Mouse (Mus musculus) midbrain, embryonic 13.5 days (tissue): ENCODE measurements around the gene Hdac5. TPM values are rescaled to one million over a fixed set of nuclear protein-coding genes. Genes with fewer than 3 reads are reported as not detected.
"Not testable (repeated sequence)": the region's sequence is repeated elsewhere in the genome, so short reads cannot be mapped to it uniquely, and the experiment has no call there.

Experiments
- ATAC-seq: fragments of 200-750 bp; cut with Nextera tagmentation; 2 replicates; pipeline ENCODE4 v1.8.0; 2017; ENCODE audit warnings: mild to moderate bottlenecking, moderate TSS enrichment, moderate library complexity
- H3K27ac ChIP-seq: fragments of 300-500 bp; sonication (generic); 2 replicates; pipeline ENCODE4 v1.5.1; 2015; ENCODE audit warnings: inconsistent platforms, mild to moderate bottlenecking, moderate library complexity
- H3K27me3 ChIP-seq: fragments of 300-500 bp; sonication (generic); 2 replicates; pipeline ENCODE4 v1.6.1; 2015; ENCODE audit warnings: mild to moderate bottlenecking, inconsistent platforms
- H3K36me3 ChIP-seq: fragments of 300-500 bp; sonication (generic); 2 replicates; pipeline ENCODE4 v1.6.1; 2015; ENCODE audit warnings: mild to moderate bottlenecking, inconsistent platforms
- H3K4me1 ChIP-seq: fragments of 300-500 bp; sonication (generic); replicated peaks from 2 replicates; pipeline ENCODE4 v1.6.1; 2015; ENCODE audit warnings: inconsistent platforms
- H3K4me2 ChIP-seq: fragments of 300-500 bp; sonication (generic); replicated peaks from 2 replicates; pipeline ENCODE4 v1.6.1; 2015; ENCODE audit warnings: moderate library complexity, mild to moderate bottlenecking, inconsistent platforms
- H3K4me3 ChIP-seq: fragments of 300-500 bp; sonication (generic); replicated peaks from 2 replicates; pipeline ENCODE4 v1.5.1; 2015; ENCODE audit warnings: mild to moderate bottlenecking, inconsistent platforms
- H3K9ac ChIP-seq: fragments of 300-500 bp; sonication (generic); replicated peaks from 2 replicates; pipeline ENCODE4 v1.6.1; 2015; ENCODE audit warnings: mild to moderate bottlenecking, inconsistent platforms
- H3K9me3 ChIP-seq: fragments of 300-500 bp; sonication (generic); 2 replicates; pipeline ENCODE4 v1.6.1; 2016; ENCODE audit warnings: mild to moderate bottlenecking, inconsistent platforms
- WGBS: fragments of 180-500 bp; shearing (Covaris S2); methylation state at CpG from one replicate; pipeline ENCODE4 v1.1.7; 2015; 5-methylcytosine and 5-hydroxymethylcytosine counted together
- microRNA-seq: library from miRNA; unstranded; fragments of <30 nt; microRNA quantifications from one replicate; pipeline ENCODE4, GENCODE M21; 2016
- polyA plus RNA-seq: library from polyadenylated mRNA; unstranded; fragments of >200 nt; fragmentation: Nextera tagmentation; extraction: Ambion mirVana; gene quantifications from 2 replicates; pipeline ENCODE4 v1.2.1, GENCODE M21; 2015

Gene Hdac5
- polyA plus RNA-seq, 1 experiment from 2014 or later, result 106 TPM

DNA sequence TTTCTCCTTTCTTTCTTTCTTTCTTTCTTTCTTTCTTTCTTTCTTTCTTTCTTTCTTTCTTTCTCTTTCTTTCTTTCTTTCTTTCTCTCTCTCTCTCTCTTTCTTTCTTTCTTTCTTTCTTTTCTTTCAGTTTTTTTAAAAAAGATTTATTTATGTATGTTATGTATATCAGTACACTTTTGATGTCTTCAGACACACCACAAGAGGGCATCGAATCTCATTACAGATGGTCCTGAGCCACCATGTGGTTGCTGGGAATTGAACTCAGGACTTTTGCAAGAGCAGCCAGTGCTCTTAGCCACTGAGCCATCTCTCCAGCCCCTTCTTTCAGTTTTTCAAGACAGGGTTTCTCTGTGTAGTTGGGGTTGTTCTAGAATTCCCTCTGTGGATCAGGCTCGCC, 71.9 kb downstream of the Hdac5 start:
- H3K36me3 ChIP-seq, result peaks cover 33% of the 10 kb centered on the region
- 80% methylated on average over 2 of the region's 2 CpGs for WGBS
- not testable (repeated sequence) for H3K27me3 ChIP-seq, H3K4me1 ChIP-seq, H3K27ac ChIP-seq, H3K9me3 ChIP-seq, H3K4me2 ChIP-seq, H3K9ac ChIP-seq, H3K4me3 ChIP-seq, ATAC-seq

DNA sequence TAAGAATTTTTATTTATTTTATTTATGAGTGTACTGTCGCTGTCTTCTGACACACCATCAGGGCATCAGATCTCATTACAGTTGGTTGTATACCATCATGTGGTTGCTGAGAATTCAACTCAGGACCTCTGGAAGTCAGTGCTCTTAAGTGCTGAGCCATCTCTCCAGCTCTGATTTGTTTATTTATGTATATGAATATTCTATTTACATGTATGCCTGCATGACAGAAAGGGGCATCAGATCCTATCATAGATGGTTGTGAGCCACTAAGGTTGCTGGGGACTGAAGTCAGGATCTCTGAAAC, 73.2 kb downstream of the Hdac5 start:
- peak overlapping the region; percentile 93; the same call in 1 of the 2 replicates for H3K4me2 ChIP-seq
- 12% methylated on average over 1 of the region's 1 CpGs for WGBS
- ATAC-seq, result no peak; the same call in 1 of the 2 replicates

DNA sequence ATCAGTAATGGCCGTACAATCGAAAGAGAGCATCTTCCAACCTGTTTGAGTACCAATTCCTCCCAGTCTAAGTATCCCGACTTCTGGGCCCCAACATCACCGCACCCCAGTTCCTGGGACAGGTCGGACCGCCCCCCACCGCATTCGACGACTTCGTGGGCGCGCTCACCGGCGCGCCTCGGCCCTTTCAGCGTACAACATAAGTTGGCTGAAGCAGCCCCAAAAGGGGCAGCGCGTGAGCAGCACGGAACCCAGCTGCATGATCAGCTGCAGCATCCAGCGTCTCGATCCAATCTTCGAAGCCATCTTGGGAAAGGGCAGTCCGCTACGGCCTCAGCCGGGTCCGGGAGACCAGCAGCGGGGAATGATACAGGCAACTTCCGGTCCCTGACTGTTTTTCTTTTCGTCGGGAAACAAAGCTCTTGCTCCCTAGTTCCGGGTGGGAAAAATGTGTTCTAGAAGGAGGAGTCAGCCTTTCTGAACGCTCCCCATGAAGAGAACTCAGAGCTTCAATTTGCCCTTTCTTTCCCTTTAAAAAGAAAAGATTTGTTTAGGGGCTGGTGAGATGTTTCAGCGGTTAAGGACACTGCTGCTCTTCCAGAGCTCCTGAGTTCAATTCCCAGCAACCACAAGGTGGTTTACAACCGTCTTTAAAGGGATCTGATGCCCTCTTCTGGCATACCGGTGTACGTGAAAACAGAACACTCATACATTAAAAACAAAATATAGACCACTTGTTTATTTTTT, 73.8 kb downstream of the Hdac5 start, which contains the start of gene Tmem101:
Tmem101 (minus strand) TSS at position 366 of the 747 bp plus-strand sequence.
- peak within 1 kb of the TSS; percentile 93 for H3K4me2 ChIP-seq
- H3K9ac ChIP-seq, result peak within 1 kb of the TSS; percentile 71
- peaks cover 10% of the 10 kb centered on the region for H3K4me1 ChIP-seq
- no peaks in the 10 kb centered on the region for H3K9me3 ChIP-seq
- H3K27ac ChIP-seq, result peak within 1 kb of the TSS; percentile 77
- peaks cover 28% of the 10 kb centered on the region for H3K36me3 ChIP-seq
- under 1% methylated on average over 37 of the region's 37 CpGs for WGBS
- peak; percentile 95 for ATAC-seq
- no peaks in the 10 kb centered on the region for H3K27me3 ChIP-seq
- H3K4me3 ChIP-seq, result peak within 1 kb of the TSS; percentile 67

More for the DNA sequence above, 73.2 kb downstream of the Hdac5 start:
- Histone ChIP-seq H3K4me3 (no peak overlapping the region), H3K9ac (no peak overlapping the region), H3K36me3 (peaks cover 31% of the 10 kb centered on the region), H3K4me1 (peaks cover 10% of the 10 kb centered on the region), H3K27ac (no peak overlapping the region), H3K9me3 (no peaks in the 10 kb centered on the region), H3K27me3 (no peaks in the 10 kb centered on the region)

DNA sequence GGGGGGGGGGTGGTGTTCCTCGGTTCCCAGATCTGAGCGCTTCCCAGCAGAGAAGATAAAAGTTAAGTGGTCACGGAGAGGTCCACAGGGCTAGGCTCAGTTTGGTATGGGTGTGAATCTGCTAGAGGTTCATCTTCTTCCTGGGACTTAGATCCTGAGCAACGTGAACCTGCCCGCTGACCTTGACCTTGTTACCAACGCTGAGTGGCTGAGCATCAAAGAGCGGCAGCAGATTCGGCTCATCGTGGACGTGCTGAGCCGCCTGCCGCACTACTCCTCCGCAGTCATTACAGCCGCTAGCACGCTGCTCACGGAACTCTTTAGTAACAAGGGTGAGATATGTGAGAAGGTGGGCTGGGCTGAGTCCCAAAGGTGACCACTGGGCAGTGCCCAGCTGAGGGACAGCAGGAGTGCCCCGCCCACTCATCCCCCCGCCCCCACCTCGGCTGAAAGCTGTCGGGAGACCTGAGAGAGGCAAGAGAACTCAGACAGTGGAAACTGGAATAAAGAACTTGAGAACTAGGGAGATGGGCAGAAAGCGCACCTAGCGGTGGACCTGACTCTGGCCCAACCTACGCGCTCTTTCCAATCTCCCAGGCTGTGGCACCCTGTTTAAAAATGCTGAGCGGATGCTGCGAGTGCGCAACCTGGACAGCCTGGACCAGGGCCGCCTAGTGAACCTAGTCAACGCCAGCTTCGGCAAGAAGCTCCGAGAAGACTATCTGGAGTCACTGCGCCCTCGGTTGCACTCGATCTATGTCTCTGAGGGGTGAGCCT, 82.6 kb downstream of the Hdac5 start:
- WGBS, result 14% methylated on average over 34 of the region's 34 CpGs

DNA sequence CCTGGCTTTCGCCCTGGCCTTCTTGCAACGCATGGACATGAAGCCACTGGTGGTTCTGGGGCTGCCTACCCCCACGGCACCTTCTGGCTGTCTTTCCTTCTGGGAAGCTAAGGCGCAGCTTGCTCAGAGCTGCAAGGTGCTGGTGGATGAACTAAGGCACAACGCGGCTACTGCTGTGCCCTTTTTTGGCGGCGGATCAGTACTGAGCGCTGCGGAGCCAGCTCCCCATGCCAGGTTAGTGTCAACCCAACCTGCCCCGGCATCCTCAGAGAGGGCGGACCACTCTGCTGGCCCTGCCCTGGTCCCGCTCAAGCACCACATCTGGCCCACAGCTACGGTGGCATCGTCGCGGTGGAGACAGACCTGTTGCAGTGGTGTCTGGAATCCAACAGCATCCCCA, 83.4 kb downstream of the Hdac5 start:
- Histone ChIP-seq H3K4me2 (no peak overlapping the region), H3K4me3 (no peak overlapping the region), H3K36me3 (no peaks in the 10 kb centered on the region), H3K27ac (no peak overlapping the region), H3K9me3 (no peaks in the 10 kb centered on the region), H3K9ac (no peak overlapping the region), H3K4me1 (peaks cover 15% of the 10 kb centered on the region), H3K27me3 (peaks cover 76% of the 10 kb centered on the region)
- no peak for ATAC-seq
- WGBS, result 10% methylated on average over 17 of the region's 17 CpGs

More for the DNA sequence above, 82.6 kb downstream of the Hdac5 start:
- Histone ChIP-seq H3K36me3 (peaks cover 2% of the 10 kb centered on the region), H3K4me3 (no peak overlapping the region), H3K27me3 (peaks cover 75% of the 10 kb centered on the region), H3K4me1 (peaks cover 15% of the 10 kb centered on the region), H3K4me2 (no peak overlapping the region), H3K9ac (no peak overlapping the region), H3K9me3 (no peaks in the 10 kb centered on the region), H3K27ac (no peak overlapping the region)
- ATAC-seq, result no peak

DNA sequence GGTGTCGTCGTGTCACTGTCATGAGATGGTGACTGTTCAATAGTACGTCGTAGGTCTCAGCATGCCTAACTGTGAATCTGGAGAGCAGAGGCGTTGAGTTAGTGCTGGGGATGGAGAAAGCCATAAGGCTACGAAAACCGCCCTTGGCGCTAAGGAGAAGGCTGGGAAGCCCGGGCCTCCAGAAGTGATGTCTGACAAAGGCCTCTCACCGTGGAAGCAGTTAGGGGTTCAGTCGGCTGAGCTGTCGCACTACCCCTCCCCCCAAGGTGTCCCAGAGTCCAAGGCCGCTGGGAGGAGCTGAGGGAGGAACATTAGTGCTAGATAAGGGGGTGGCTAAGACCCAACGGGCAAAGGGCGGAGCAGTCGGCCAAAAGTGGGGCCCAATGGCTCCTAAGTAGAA, 84.0 kb downstream of the Hdac5 start:
- Histone ChIP-seq H3K27ac (no peak overlapping the region), H3K27me3 (peaks cover 76% of the 10 kb centered on the region), H3K36me3 (no peaks in the 10 kb centered on the region), H3K9ac (no peak overlapping the region), H3K9me3 (no peaks in the 10 kb centered on the region), H3K4me2 (peak overlapping the region; percentile 39; the same call in 1 of the 2 replicates), H3K4me1 (peaks cover 15% of the 10 kb centered on the region), H3K4me3 (no peak overlapping the region)
- WGBS, result 6% methylated on average over 16 of the region's 16 CpGs
- ATAC-seq, result no peak

DNA sequence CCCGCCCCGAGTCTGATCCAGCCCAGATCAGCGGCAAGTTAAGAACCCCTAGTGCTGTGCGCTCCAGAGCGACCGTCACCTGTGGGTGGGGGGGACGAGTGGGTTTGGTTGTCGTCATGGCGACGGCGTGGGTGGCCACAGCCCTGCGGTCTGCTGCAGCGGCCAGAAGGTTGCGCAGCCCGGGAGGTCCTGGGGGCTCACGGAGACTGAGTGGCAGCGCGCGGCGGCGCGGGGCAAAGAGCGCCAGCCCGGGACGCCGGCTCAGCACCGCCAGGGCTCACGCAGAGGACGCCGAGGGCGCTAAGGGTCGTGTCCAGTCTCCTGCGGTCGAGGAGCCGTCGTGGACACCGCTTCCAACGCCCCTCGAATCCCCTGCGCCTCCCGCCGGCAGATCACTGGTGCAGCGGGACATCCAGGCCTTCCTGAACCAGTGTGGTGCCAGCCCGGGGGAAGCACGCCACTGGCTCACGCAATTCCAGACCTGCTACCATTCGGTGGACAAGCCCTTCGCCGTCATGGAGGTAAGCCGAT, 84.4 kb downstream of the Hdac5 start, which contains the start of gene Nags:
Nags (plus strand) TSS at position 43 of the 531 bp plus-strand sequence.
- ATAC-seq, result 0 out of 2 replicates have a peak, but pooled peaks have one; percentile 34
- 2% methylated on average over 44 of the region's 50 CpGs for whole genome bisulfite sequencing
- Histone ChIP-seq H3K9me3 (no peaks in the 10 kb centered on the region), H3K9ac (no peak within 1 kb of the TSS), H3K27ac (no peak within 1 kb of the TSS), H3K4me2 (peak within 1 kb of the TSS; percentile 39), H3K27me3 (peaks cover 76% of the 10 kb centered on the region), H3K4me1 (peaks cover 15% of the 10 kb centered on the region), H3K36me3 (no peaks in the 10 kb centered on the region), H3K4me3 (peak within 1 kb of the TSS; percentile 23)

DNA sequence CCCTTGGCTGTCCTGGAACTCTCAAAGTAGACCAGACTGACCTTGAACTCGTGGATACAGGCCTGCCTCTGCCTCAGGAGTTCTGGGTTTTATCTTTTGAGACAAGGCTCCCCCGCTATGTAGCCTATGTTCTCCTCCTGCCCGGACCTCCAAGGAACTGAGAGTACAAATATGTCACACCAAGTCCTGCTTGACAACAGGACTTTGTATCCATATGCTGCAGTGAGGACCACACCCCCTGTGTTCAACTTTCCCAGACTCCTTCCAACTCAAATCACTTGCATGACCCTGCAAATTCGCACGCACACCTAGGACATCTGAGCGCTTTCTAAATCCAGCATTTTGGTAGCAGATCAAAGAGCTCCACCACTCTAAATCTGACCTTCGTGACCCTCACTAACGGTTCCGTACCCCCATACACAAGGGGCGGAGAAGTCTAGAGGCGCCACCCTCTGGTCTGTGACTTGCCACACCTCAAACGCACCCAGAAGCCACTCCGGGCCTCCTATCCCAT, 85.0 kb downstream of the Hdac5 start:
- Histone ChIP-seq H3K9ac (no peak overlapping the region), H3K9me3 (no peaks in the 10 kb centered on the region), H3K36me3 (no peaks in the 10 kb centered on the region), H3K4me3 (peak overlapping the region; percentile 23), H3K4me2 (peak overlapping the region; percentile 39), H3K27ac (no peak overlapping the region), H3K4me1 (peaks cover 15% of the 10 kb centered on the region), H3K27me3 (peaks cover 76% of the 10 kb centered on the region)
- no peak for ATAC-seq
- 23% methylated on average over 13 of the region's 13 CpGs for WGBS

Small RNAs within 50 kb of the gene (microRNA-seq; reads per million reads assigned to microRNA genes)
- 1.6 reads per million for gene Mir8101

Other genes starting within 250 kb of the Hdac5 start
- not detected in 2 replicates for gene Cfap97d1, start 245.9 kb downstream of the Hdac5 start, polyA plus RNA-seq
- 11.3 and 11.8 TPM in 2 replicates for gene Dusp3, start 243.2 kb downstream of the Hdac5 start, polyA plus RNA-seq
- gene Mpp3, start 201.7 kb downstream of the Hdac5 start, polyA plus RNA-seq, result 45.3 and 46.4 TPM in 2 replicates
- 0.32 and 0.40 TPM in 2 replicates for gene Cd300lg, start 188.7 kb downstream of the Hdac5 start, polyA plus RNA-seq
- 24.5 and 26.7 TPM in 2 replicates for gene Mpp2, start 141.7 kb downstream of the Hdac5 start, polyA plus RNA-seq
- not detected in 2 replicates for gene Ppy, start 128.8 kb downstream of the Hdac5 start, polyA plus RNA-seq
- gene Pyy, start 122.3 kb downstream of the Hdac5 start, polyA plus RNA-seq, result not detected in 2 replicates
- gene Nags, start 84.7 kb downstream of the Hdac5 start, polyA plus RNA-seq, result 0.09 TPM in 1 of 2 replicates, not detected in the other
- gene Tmem101, start 73.8 kb downstream of the Hdac5 start, polyA plus RNA-seq, result 40.5 and 42.5 TPM in 2 replicates
- gene Lsm12, start 44.9 kb downstream of the Hdac5 start, polyA plus RNA-seq, result 141 and 156 TPM in 2 replicates
- gene G6pc3, start 40.5 kb downstream of the Hdac5 start, polyA plus RNA-seq, result 31.4 and 32.9 TPM in 2 replicates
- 4.6 and 5.6 TPM in 2 replicates for gene BC030867, start 18.7 kb upstream of the Hdac5 start, polyA plus RNA-seq
- not detected in 2 replicates for gene Asb16, start 38.6 kb upstream of the Hdac5 start, polyA plus RNA-seq
- gene Tmub2, start 54.8 kb upstream of the Hdac5 start, polyA plus RNA-seq, result 79.0 and 83.4 TPM in 2 replicates
- 28.4 and 30.1 TPM in 2 replicates for gene Atxn7l3, start 66.5 kb upstream of the Hdac5 start, polyA plus RNA-seq
- gene Ubtf, start 89.6 kb upstream of the Hdac5 start, polyA plus RNA-seq, result 85.2 and 90.3 TPM in 2 replicates
- gene Slc4a1, start 136.0 kb upstream of the Hdac5 start, polyA plus RNA-seq, result 4.3 and 4.8 TPM in 2 replicates
- gene Rundc3a, start 163.2 kb upstream of the Hdac5 start, polyA plus RNA-seq, result 131 and 153 TPM in 2 replicates
- 141 and 154 TPM in 2 replicates for gene Slc25a39, start 177.8 kb upstream of the Hdac5 start, polyA plus RNA-seq
- gene Grn, start 200.1 kb upstream of the Hdac5 start, polyA plus RNA-seq, result 57.4 and 61.8 TPM in 2 replicates
- 10.9 and 18.4 TPM in 2 replicates for gene Fam171a2, start 217.5 kb upstream of the Hdac5 start, polyA plus RNA-seq
- 4.9 and 6.0 TPM in 2 replicates for gene Itga2b, start 240.0 kb upstream of the Hdac5 start, polyA plus RNA-seq